8 mouse cellular contexts compared by ENCODE assay signal in genomic region chr3:41182036-41182899, GRCm38 (mm10).
DNase-seq lines count a peak whose midpoint lies in the region; ATAC-seq and TF ChIP-seq lines count a peak whose summit lies in the region.

No protein-coding gene starts in this region.

- no peak overlapping the region for H3K9ac ChIP-seq in hindbrain, embryonic 16.5 days (ENCODE audit: low read depth, low read length)

- no peaks in the 10 kb centered on the region for H3K9me3 ChIP-seq in hindbrain, embryonic 16.5 days (ENCODE audit: control insufficient read depth, low read length)

- no peaks in the 10 kb centered on the region for H3K27me3 ChIP-seq in hindbrain, embryonic 16.5 days (replicated peaks; ENCODE audit: control insufficient read depth, insufficient read depth, low read length)

- intact Hi-C loops in gastrocnemius, adult 2 months (cut with DNase I): loop anchor here (5.0 to 10.0 kb wide), 2 partner anchors 383 to 415 kb away; no protein-coding TSS in a partner anchor

- H3K4me2 ChIP-seq in hindbrain, embryonic 16.5 days (ENCODE audit: low read length): no peak overlapping the region

- TF ChIP-seq CTCF in gastrocnemius, adult 2 months (IDR thresholded peaks at IDR 0.05): peak; percentile 100

- no peaks in the 10 kb centered on the region for H3K36me3 ChIP-seq in hindbrain, embryonic 16.5 days (ENCODE audit: control insufficient read depth, insufficient read depth, low read length)

- 58% methylated on average over 15 of the region's 15 CpGs for WGBS in hindbrain, embryonic 16.5 days

- peak; percentile 34 for DNase-seq in WW6 (ENCODE audit: low read depth, low spot score)
- DNase-seq in cerebellum, postnatal 4 days (ENCODE audit: low spot score in 2 of 2): peak; percentile 82 to 86
- peak; percentile 87 for DNase-seq in gastrocnemius, adult 2 months
- peak; percentile 67 for DNase-seq in left cerebral cortex, adult 11 months (ENCODE audit: low spot score)
- peak; percentile 85 for DNase-seq in lung, postnatal 36 days
- DNase-seq in right cerebral cortex, adult 18-20 months: peak; percentile 83
- DNase-seq in urinary bladder, adult 2 months (ENCODE audit: low spot score): peak; percentile 64

- peak overlapping the region; percentile 57 for H3K4me3 ChIP-seq in gastrocnemius, adult 2 months
- H3K4me3 ChIP-seq in hindbrain, embryonic 16.5 days (ENCODE audit: low read length): no peak overlapping the region

- ATAC-seq in hindbrain, embryonic 16.5 days: peak; percentile 93

- H3K27ac ChIP-seq in gastrocnemius, adult 2 months: peak overlapping the region; percentile 74
- H3K27ac ChIP-seq in hindbrain, embryonic 16.5 days (ENCODE audit: low read depth, low read length): no peak overlapping the region

- peaks cover 6% of the 10 kb centered on the region for H3K4me1 ChIP-seq in hindbrain, embryonic 16.5 days (ENCODE audit: control insufficient read depth, insufficient read depth, low read depth, low read length)

Comparison
In these comparisons a context has a peak if more than half of its experiments do, and no peak if none do; other contexts are left out.
1. DNase-seq: peak in every context shown above with its lines; median percentile 87 in gastrocnemius, adult 2 months; 85 in lung, postnatal 36 days; 84 in cerebellum, postnatal 4 days; 83 in right cerebral cortex, adult 18-20 months; 67 in left cerebral cortex, adult 11 months; 64 in urinary bladder, adult 2 months; 34 in WW6.